Comparison of ENCODE assay signal across 27 mouse cellular contexts in the genomic region with DNA sequence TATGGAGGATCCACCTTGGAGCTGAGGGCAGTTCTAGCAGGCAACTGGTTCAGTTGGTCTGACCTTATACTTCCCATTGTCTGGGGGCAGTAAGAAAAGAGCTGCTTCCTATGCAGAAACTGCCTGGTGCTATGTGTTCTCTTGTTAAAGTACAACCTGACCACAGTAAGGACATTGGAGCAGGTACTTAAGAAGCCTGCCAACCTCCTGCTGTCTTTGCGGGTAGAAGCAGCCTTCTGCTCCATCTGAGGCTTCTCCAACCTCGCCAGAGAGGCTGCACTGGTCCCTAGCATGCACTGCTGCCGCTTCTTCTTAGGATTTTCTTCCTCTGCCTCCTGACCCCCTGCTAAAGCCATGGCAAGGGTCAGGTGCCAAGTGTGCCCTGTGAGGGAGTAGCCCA.
DNase-seq lines count a peak whose midpoint lies in the region; ATAC-seq and TF ChIP-seq lines count a peak whose summit lies in the region.
"Had no signal": no experiment of that assay in that cellular context is flagged by ENCODE, and none has a peak within 500 bp of the region (broad histone marks: within the 10 kb centered on the region; RNA-seq: fewer than 3 reads in every experiment).

No protein-coding gene starts in this region.

- H3K4me2 ChIP-seq in kidney, embryonic 15.5 days: no peak overlapping the region
- H3K4me2 ChIP-seq: embryonic facial prominence, embryonic 13.5 days; heart, embryonic 13.5 days; hindbrain, embryonic 15.5 days; midbrain, embryonic 15.5 days had no signal

- DNase-seq in layer of hippocampus, adult 2 months (ENCODE audit: low spot score in 2 of 2): no peak
- no peak for DNase-seq in layer of hippocampus, adult 9-10 months (ENCODE audit: low spot score)
- peak; percentile 48 for DNase-seq in cerebellum, adult 11 months
- peak; percentile 76 for DNase-seq in cerebellum, adult 9-10 months
- DNase-seq in cerebellum, postnatal 36 days: peak; percentile 57 to 61
- no peak for DNase-seq in lung, postnatal 14 days
- DNase-seq: adrenal gland, postnatal 36 days; gastrocnemius, postnatal 10 days; heart, postnatal 10 days; kidney, adult 2 months; kidney, postnatal 4 days; left cerebral cortex, postnatal 4 days; liver; lung, adult 2 months; lung, postnatal 10 days; spleen, adult 18-20 months; thymus, postnatal 14 days had no signal

- no peak overlapping the region for H3K4me3 ChIP-seq in layer of hippocampus, adult 2 months
- H3K4me3 ChIP-seq in kidney, embryonic 15.5 days (replicated peaks): no peak overlapping the region
- H3K4me3 ChIP-seq: embryonic facial prominence, embryonic 13.5 days; forebrain, embryonic 10.5 days; heart, embryonic 13.5 days; hindbrain, embryonic 15.5 days; midbrain, embryonic 15.5 days had no signal

- H3K9ac ChIP-seq in kidney, embryonic 15.5 days: no peak overlapping the region
- H3K9ac ChIP-seq: embryonic facial prominence, embryonic 13.5 days; forebrain, postnatal 0 days; heart, embryonic 13.5 days; hindbrain, embryonic 15.5 days; liver, embryonic 14.5 days; midbrain, embryonic 15.5 days had no signal

- H3K27me3 ChIP-seq in kidney, embryonic 15.5 days: no peaks in the 10 kb centered on the region
- H3K27me3 ChIP-seq: embryonic facial prominence, embryonic 13.5 days; heart, embryonic 13.5 days; hindbrain, embryonic 15.5 days; midbrain, embryonic 15.5 days had no signal

- peak overlapping the region; percentile 91 for H3K27ac ChIP-seq in layer of hippocampus, adult 2 months
- H3K27ac ChIP-seq in kidney, embryonic 15.5 days: no peak overlapping the region
- H3K27ac ChIP-seq: embryonic facial prominence, embryonic 13.5 days; forebrain, embryonic 10.5 days; heart, embryonic 13.5 days; hindbrain, embryonic 15.5 days; kidney, postnatal 0 days; liver, embryonic 14.5 days; midbrain, embryonic 15.5 days had no signal

- 69% methylated on average over 3 of the region's 3 CpGs for WGBS in kidney, embryonic 15.5 days

- no peaks in the 10 kb centered on the region for H3K36me3 ChIP-seq in kidney, embryonic 15.5 days
- H3K36me3 ChIP-seq: embryonic facial prominence, embryonic 13.5 days; forebrain, embryonic 10.5 days; heart, embryonic 13.5 days; hindbrain, embryonic 15.5 days; midbrain, embryonic 15.5 days had no signal

- peaks cover 8% of the 10 kb centered on the region; the same call in 1 of the 2 replicates for H3K4me1 ChIP-seq in kidney, embryonic 15.5 days
- H3K4me1 ChIP-seq: heart, embryonic 13.5 days; hindbrain, embryonic 15.5 days; midbrain, embryonic 15.5 days had no signal

- no peak for TF ChIP-seq CTCF in layer of hippocampus, adult 2 months (conservative IDR thresholded peaks at IDR 0.05)

- no peak for ATAC-seq in CD4-positive, CD25-positive, alpha-beta regulatory T cell, adult 4 months
- ATAC-seq in kidney, embryonic 15.5 days (replicated peaks; ENCODE audit: low FRiP score): no peak
- ATAC-seq: forebrain, postnatal 0 days; midbrain, embryonic 15.5 days had no signal

- H3K9me3 ChIP-seq in kidney, embryonic 15.5 days (replicated peaks): no peaks in the 10 kb centered on the region
- H3K9me3 ChIP-seq: embryonic facial prominence, embryonic 13.5 days; forebrain, embryonic 10.5 days; heart, embryonic 13.5 days; hindbrain, embryonic 15.5 days; midbrain, embryonic 15.5 days had no signal

Comparison
In these comparisons a context has a peak if more than half of its experiments do, and no peak if none do; other contexts are left out.
1. DNase-seq: peak in cerebellum, adult 11 months (single experiment), cerebellum, adult 9-10 months (single experiment) and cerebellum, postnatal 36 days (2 of 2); none in layer of hippocampus, adult 2 months (0 of 2), layer of hippocampus, adult 9-10 months (single experiment) and lung, postnatal 14 days (single experiment).